Mouse (Mus musculus) MEL (cell line): Measurements from ENCODE around the gene Gm7995.
"Not testable (repeated sequence)": the region's sequence is repeated elsewhere in the genome, so short reads cannot be mapped to it uniquely, and the experiment has no call there.

ENCODE experiments used
- E2F4 ChIP-seq: IDR thresholded peaks from 2 replicates; pipeline ENCODE4 v1.6.1; 2011; ENCODE audit warnings: low read depth, low read length, improper control_type of control experiment, borderline replicate concordance
- MYC ChIP-seq: IDR thresholded peaks from 2 replicates; pipeline ENCODE4 v1.6.1; 2011; ENCODE audit warnings: low read depth, mild to moderate bottlenecking, low read length, improper control_type of control experiment, moderate library complexity

GRCm38 (mm10) chr14:42309910-42310309, at the start of gene Gm7995:
- not testable (repeated sequence) for TF ChIP-seq E2F4, MYC
